Mouse (Mus musculus) hindbrain, embryonic 12.5 days (tissue): Measurements from ENCODE around the gene Fgf22. TPM values are rescaled to one million over a fixed set of nuclear protein-coding genes. Genes with fewer than 3 reads are reported as not detected.

Experiments used
- ATAC-seq: fragments of 200-750 bp; cut with Nextera tagmentation; 2 replicates; pipeline ENCODE4 v1.8.0; 2017; ENCODE audit warnings: moderate TSS enrichment; ENCODE audit not compliant: low FRiP score
- H3K27ac ChIP-seq: fragments of 300-500 bp; sonication (generic); 2 replicates; pipeline ENCODE4 v1.5.1; 2016; ENCODE audit warnings: mild to moderate bottlenecking
- H3K27me3 ChIP-seq: fragments of 300-500 bp; sonication (generic); 2 replicates; pipeline ENCODE4 v1.6.1; 2016; ENCODE audit warnings: mild to moderate bottlenecking
- H3K36me3 ChIP-seq: fragments of 300-500 bp; sonication (generic); 2 replicates; pipeline ENCODE4 v1.6.1; 2016; ENCODE audit warnings: mild to moderate bottlenecking
- H3K4me1 ChIP-seq: fragments of 300-500 bp; sonication (generic); 2 replicates; pipeline ENCODE4 v1.6.1; 2016
- H3K4me2 ChIP-seq: fragments of 300-500 bp; sonication (generic); replicated peaks from 2 replicates; pipeline ENCODE4 v1.6.1; 2016; ENCODE audit warnings: mild to moderate bottlenecking
- H3K4me3 ChIP-seq: fragments of 300-500 bp; sonication (generic); 2 replicates; pipeline ENCODE4 v1.5.1; 2016; ENCODE audit warnings: mild to moderate bottlenecking
- H3K9ac ChIP-seq: fragments of 300-500 bp; sonication (generic); 2 replicates; pipeline ENCODE4 v1.6.1; 2016; ENCODE audit warnings: mild to moderate bottlenecking, moderate library complexity
- H3K9me3 ChIP-seq: fragments of 300-500 bp; sonication (generic); replicated peaks from 2 replicates; pipeline ENCODE4 v1.6.1; 2016; ENCODE audit warnings: mild to moderate bottlenecking
- WGBS: fragments of 180-500 bp; shearing (Covaris S2); methylation state at CpG from one replicate; pipeline ENCODE4 v1.1.7; 2016; 5-methylcytosine and 5-hydroxymethylcytosine counted together
- polyA plus RNA-seq: library from polyadenylated mRNA; unstranded; fragments of >200 nt; fragmentation: Nextera tagmentation; extraction: Ambion mirVana; gene quantifications from 2 replicates; pipeline ENCODE4 v1.2.1, GENCODE M21; 2016

Gene Fgf22
- polyA plus RNA-seq, 1 experiment from 2014 or later, result 0.72 TPM

- peaks cover 80% of the 10 kb centered on the region for H3K36me3 ChIP-seq
- 86% methylated on average over 14 of the region's 14 CpGs for WGBS
- H3K4me3 ChIP-seq, result no peak overlapping the region
- H3K4me2 ChIP-seq, result no peak overlapping the region
- H3K4me1 ChIP-seq, result peaks cover 5% of the 10 kb centered on the region; the same call in 1 of the 2 replicates
- H3K9me3 ChIP-seq, result peaks cover 32% of the 10 kb centered on the region
- no peak for ATAC-seq
- H3K9ac ChIP-seq, result no peak overlapping the region
- no peak overlapping the region for H3K27ac ChIP-seq
- H3K27me3 ChIP-seq, result peaks cover 20% of the 10 kb centered on the region
Observed at GRCm38 (mm10) chr10:79736706-79737105, 18.2 kb upstream of the Fgf22 start.

DNA sequence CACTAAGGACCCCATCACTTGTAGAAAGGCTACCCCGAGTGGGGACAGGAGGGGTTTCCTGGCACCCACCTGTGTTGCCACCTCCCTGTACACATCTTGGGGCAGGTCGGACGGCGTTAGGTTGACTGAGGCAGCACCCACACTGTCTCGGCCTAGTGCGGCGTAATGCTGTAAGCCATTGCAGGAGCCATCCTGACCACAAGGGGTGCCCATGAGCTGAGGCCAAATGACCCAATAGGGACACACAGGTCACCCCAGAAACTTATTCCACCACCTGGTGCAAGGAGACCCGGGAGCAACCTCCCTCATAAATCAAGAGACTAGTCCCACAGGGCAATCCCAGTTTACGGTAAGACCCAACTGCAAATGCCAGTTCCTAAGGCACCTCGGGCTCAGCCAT is 16.6 kb upstream of the Fgf22 start:
- no peak for ATAC-seq

DNA sequence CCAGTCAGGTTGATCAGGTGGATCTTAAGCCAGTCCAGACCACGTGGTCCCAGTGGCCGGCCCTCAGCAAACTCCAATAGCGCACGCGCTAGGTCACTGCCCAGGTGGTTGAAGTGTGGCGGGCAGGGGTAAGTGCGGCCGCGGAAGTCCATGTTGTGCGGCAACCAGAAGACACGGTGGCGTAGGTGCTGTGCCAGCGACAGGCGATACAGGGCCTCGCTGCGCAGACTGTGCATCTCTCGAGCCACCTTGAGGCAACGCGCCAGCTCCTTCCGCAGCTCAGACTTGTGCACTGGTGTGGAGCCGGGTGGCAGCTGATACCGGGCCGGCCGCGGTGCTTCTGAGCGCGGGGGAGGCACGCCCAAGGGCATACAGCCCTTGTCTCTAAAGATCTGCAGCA is 15.6 kb upstream of the Fgf22 start:
- Histone ChIP-seq H3K27me3 (peaks cover 20% of the 10 kb centered on the region), H3K4me2 (no peak overlapping the region), H3K27ac (no peak overlapping the region), H3K9ac (no peak overlapping the region), H3K4me1 (peaks cover 5% of the 10 kb centered on the region; the same call in 1 of the 2 replicates), H3K9me3 (peaks cover 31% of the 10 kb centered on the region), H3K4me3 (no peak overlapping the region), H3K36me3 (peaks cover 99% of the 10 kb centered on the region)
- 96% methylated on average over 28 of the region's 28 CpGs for WGBS
- no peak for ATAC-seq

More for the DNA sequence above, 16.6 kb upstream of the Fgf22 start:
- 80% methylated on average over 10 of the region's 10 CpGs for WGBS
- H3K4me1 ChIP-seq, result peaks cover 5% of the 10 kb centered on the region; the same call in 1 of the 2 replicates
- no peak overlapping the region for H3K4me3 ChIP-seq
- peaks cover 95% of the 10 kb centered on the region for H3K36me3 ChIP-seq
- no peak overlapping the region for H3K27ac ChIP-seq
- peaks cover 20% of the 10 kb centered on the region for H3K27me3 ChIP-seq
- peaks cover 31% of the 10 kb centered on the region for H3K9me3 ChIP-seq
- H3K4me2 ChIP-seq, result no peak overlapping the region
- no peak overlapping the region for H3K9ac ChIP-seq

GRCm38 (mm10) chr10:79740863-79741262 is 14.0 kb upstream of the Fgf22 start:
- no peak overlapping the region for H3K4me2 ChIP-seq
- peaks cover 31% of the 10 kb centered on the region for H3K9me3 ChIP-seq
- H3K9ac ChIP-seq, result no peak overlapping the region
- peaks cover 86% of the 10 kb centered on the region for H3K36me3 ChIP-seq
- no peak overlapping the region for H3K27ac ChIP-seq
- WGBS, result 61% methylated on average over 11 of the region's 11 CpGs
- no peak overlapping the region for H3K4me3 ChIP-seq
- no peak for ATAC-seq
- H3K4me1 ChIP-seq, result peaks cover 7% of the 10 kb centered on the region
- H3K27me3 ChIP-seq, result peaks cover 9% of the 10 kb centered on the region

- Histone ChIP-seq H3K9ac (no peak overlapping the region), H3K9me3 (peaks cover 26% of the 10 kb centered on the region), H3K4me1 (peaks cover 11% of the 10 kb centered on the region), H3K27me3 (no peaks in the 10 kb centered on the region), H3K27ac (no peak overlapping the region), H3K36me3 (peaks cover 63% of the 10 kb centered on the region), H3K4me3 (no peak overlapping the region), H3K4me2 (no peak overlapping the region)
- 93% methylated on average over 11 of the region's 11 CpGs for WGBS
- no peak for ATAC-seq
Observed at GRCm38 (mm10) chr10:79743161-79743560, 11.7 kb upstream of the Fgf22 start.

GRCm38 (mm10) chr10:79743650-79744365 is 11.1 kb upstream of the Fgf22 start:
- Histone ChIP-seq H3K4me1 (peaks cover 11% of the 10 kb centered on the region), H3K4me3 (no peak overlapping the region), H3K9me3 (peaks cover 23% of the 10 kb centered on the region), H3K36me3 (peaks cover 57% of the 10 kb centered on the region), H3K9ac (peak overlapping the region; percentile 19; the same call in 1 of the 2 replicates), H3K4me2 (no peak overlapping the region), H3K27ac (no peak overlapping the region), H3K27me3 (no peaks in the 10 kb centered on the region)
- WGBS, result 92% methylated on average over 15 of the region's 15 CpGs
- no peak for ATAC-seq

- H3K27me3 ChIP-seq, result no peaks in the 10 kb centered on the region
- H3K4me2 ChIP-seq, result peak overlapping the region; percentile 67
- no peak overlapping the region for H3K9ac ChIP-seq
- no peak overlapping the region for H3K4me3 ChIP-seq
- H3K27ac ChIP-seq, result no peak overlapping the region
- 92% methylated on average over 3 of the region's 3 CpGs for WGBS
- H3K9me3 ChIP-seq, result peaks cover 7% of the 10 kb centered on the region
- H3K4me1 ChIP-seq, result peaks cover 11% of the 10 kb centered on the region
- peaks cover 41% of the 10 kb centered on the region for H3K36me3 ChIP-seq
- ATAC-seq, result no peak
Observed at GRCm38 (mm10) chr10:79745411-79745810, 9.5 kb upstream of the Fgf22 start.

DNA sequence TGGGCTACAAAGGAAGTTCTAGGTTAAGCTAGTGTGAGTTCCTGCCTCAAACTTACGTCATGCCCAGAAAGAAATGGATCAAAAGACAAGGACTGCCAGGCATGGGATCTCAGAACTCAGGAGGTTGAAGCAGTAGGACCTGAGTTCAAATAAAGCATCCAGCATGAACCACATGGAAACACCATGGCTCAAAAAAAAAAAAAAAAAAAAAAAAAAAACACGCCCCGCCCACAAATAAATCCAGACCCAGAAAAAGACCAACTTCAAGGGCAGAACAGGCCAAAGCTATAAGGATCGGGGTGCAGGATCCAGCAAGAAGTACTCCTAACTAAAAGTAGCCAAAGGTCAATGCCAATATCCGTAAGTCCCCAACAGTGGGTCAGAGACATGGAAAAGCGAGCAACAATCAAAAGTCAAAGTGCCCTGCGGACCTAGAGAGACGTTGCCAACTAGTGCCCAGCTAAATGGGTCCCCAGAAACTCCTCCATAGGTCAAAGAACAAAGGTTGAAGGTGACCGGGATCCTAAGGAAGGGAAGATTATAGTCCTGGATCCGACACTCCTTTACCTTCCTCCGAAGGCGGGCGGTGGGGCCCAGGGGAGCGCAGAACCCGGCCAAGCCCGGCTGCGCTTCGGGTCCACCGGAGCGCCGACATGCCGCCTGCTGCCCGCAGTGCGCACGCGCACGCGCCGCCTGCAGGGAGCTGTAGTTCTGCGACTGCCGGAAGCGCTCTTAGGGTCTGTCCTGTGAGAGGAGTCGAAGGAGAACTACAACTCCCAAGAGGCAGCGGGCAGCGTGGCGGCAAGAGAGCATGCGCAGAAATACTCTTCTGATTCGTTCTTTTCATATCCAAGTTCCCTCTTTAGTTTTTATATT is 8.7 kb upstream of the Fgf22 start, which contains the start of gene Polrmt:
TSS of gene Polrmt (minus strand) at position 684 of the 876 bp plus-strand sequence.
- 3% methylated on average over 38 of the region's 38 CpGs for WGBS
- peaks cover 11% of the 10 kb centered on the region for H3K4me1 ChIP-seq

GRCm38 (mm10) chr10:79746774-79747151 is 8.1 kb upstream of the Fgf22 start:
- peak overlapping the region; percentile 39; the same call in 1 of the 2 replicates for H3K9ac ChIP-seq
- no peaks in the 10 kb centered on the region for H3K27me3 ChIP-seq
- H3K9me3 ChIP-seq, result no peaks in the 10 kb centered on the region
- peaks cover 27% of the 10 kb centered on the region for H3K36me3 ChIP-seq
- H3K4me2 ChIP-seq, result peak overlapping the region; percentile 67
- H3K27ac ChIP-seq, result no peak overlapping the region
- 26% methylated on average over 6 of the region's 6 CpGs for WGBS
- H3K4me1 ChIP-seq, result peaks cover 11% of the 10 kb centered on the region
- ATAC-seq, result peak; percentile 55
- H3K4me3 ChIP-seq, result peak overlapping the region; percentile 4; the same call in 1 of the 2 replicates

More for the DNA sequence above, 8.7 kb upstream of the Fgf22 start, which contains the start of gene Polrmt:
- H3K4me3 ChIP-seq, result peak within 1 kb of the TSS; percentile 56
- H3K9ac ChIP-seq, result peak within 1 kb of the TSS; percentile 61
- ATAC-seq, result peak; percentile 96
- no peaks in the 10 kb centered on the region for H3K9me3 ChIP-seq
- peak within 1 kb of the TSS; percentile 12; the same call in 1 of the 2 replicates for H3K27ac ChIP-seq
- peak within 1 kb of the TSS; percentile 67 for H3K4me2 ChIP-seq
- H3K27me3 ChIP-seq, result no peaks in the 10 kb centered on the region
- H3K36me3 ChIP-seq, result peaks cover 34% of the 10 kb centered on the region

DNA sequence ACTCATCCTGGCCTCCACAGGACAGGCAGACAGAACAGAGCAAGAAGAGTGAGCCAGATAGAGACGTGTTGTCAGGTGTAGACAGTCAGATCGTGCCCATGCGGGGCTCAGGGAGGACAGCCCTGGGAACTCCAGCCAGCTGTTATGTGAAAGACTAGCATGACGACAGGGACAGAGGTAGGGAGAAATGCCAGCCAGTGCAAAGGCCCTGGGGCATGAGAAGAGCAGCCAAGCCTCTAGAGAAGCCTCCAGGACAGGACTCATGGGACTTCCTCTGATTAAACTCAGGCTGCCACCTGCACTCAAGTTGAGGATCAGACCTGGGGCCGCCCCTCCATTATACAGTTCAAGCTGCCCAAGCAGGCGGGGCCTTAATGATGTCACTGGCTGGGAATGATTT is 6.4 kb upstream of the Fgf22 start:
- Histone ChIP-seq H3K27me3 (no peaks in the 10 kb centered on the region), H3K27ac (no peak overlapping the region), H3K36me3 (peaks cover 11% of the 10 kb centered on the region; the same call in 1 of the 2 replicates), H3K9me3 (no peaks in the 10 kb centered on the region), H3K4me1 (peaks cover 11% of the 10 kb centered on the region), H3K4me2 (no peak overlapping the region), H3K9ac (no peak overlapping the region), H3K4me3 (no peak overlapping the region)
- 78% methylated on average over 6 of the region's 6 CpGs for WGBS
- no peak for ATAC-seq

DNA sequence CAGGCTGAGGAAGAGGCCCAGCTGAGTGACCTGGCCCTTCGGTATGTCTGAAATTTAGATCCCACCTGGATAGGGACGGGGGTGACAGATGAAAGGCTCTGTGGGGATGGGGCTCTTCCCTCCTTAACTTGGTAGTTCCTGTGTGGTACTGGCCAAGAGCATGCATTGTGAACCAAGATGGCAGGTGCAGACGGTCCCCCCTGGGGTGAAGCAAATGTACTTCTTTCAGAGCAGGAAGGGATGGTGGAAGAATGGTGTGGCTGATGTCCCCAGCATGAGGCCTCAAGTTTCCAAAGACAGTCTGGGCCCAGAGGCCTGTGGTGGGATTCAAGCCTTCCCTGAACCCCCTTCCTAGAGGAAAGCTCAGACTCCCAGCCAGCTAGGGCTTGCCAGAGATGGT is 978 bp downstream of the Fgf22 start:
- no peak overlapping the region for H3K4me3 ChIP-seq

GRCm38 (mm10) chr10:79756660-79757059 is 1.8 kb downstream of the Fgf22 start:
- Histone ChIP-seq H3K27ac (no peak overlapping the region), H3K4me2 (no peak overlapping the region), H3K27me3 (no peaks in the 10 kb centered on the region), H3K4me3 (no peak overlapping the region), H3K9ac (no peak overlapping the region), H3K4me1 (peaks cover 7% of the 10 kb centered on the region), H3K36me3 (peaks cover 53% of the 10 kb centered on the region), H3K9me3 (no peaks in the 10 kb centered on the region)
- 90% methylated on average over 24 of the region's 24 CpGs for WGBS
- ATAC-seq, result no peak

More for the DNA sequence above, 978 bp downstream of the Fgf22 start:
- H3K4me1 ChIP-seq, result peaks cover 7% of the 10 kb centered on the region
- H3K9me3 ChIP-seq, result no peaks in the 10 kb centered on the region
- peaks cover 45% of the 10 kb centered on the region for H3K36me3 ChIP-seq
- no peak for ATAC-seq
- H3K9ac ChIP-seq, result no peak overlapping the region
- no peak overlapping the region for H3K4me2 ChIP-seq
- H3K27me3 ChIP-seq, result no peaks in the 10 kb centered on the region
- 64% methylated on average over 3 of the region's 3 CpGs for WGBS
- H3K27ac ChIP-seq, result no peak overlapping the region
